ENCODE assay signal across 24 mouse cellular contexts in genomic region chr2:43573526-43573925, GRCm38 (mm10). TPM values are rescaled to one million over a fixed set of nuclear protein-coding genes. Genes with fewer than 3 reads are reported as not detected.
A peak's percentile ranks its signal among the peaks of the same experiment; 100 is the strongest.
DNase-seq lines count a peak whose midpoint lies in the region; ATAC-seq and TF ChIP-seq lines count a peak whose summit lies in the region.
"Had no signal": no experiment of that assay in that cellular context is flagged by ENCODE, and none has a peak within 500 bp of the region (broad histone marks: within the 10 kb centered on the region; RNA-seq: fewer than 3 reads in every experiment).

No protein-coding gene starts in this region.

- no peaks in the 10 kb centered on the region for H3K9me3 ChIP-seq in hindbrain, embryonic 11.5 days (ENCODE audit: control insufficient read depth, low read length)
- H3K9me3 ChIP-seq in hindbrain, embryonic 16.5 days (ENCODE audit: control insufficient read depth, low read length) = no peaks in the 10 kb centered on the region
- no peaks in the 10 kb centered on the region for H3K9me3 ChIP-seq in midbrain, embryonic 12.5 days
- H3K9me3 ChIP-seq in midbrain, embryonic 15.5 days = no peaks in the 10 kb centered on the region
- no peaks in the 10 kb centered on the region for H3K9me3 ChIP-seq in midbrain, embryonic 14.5 days (ENCODE audit: control insufficient read depth, low read length)
- no peaks in the 10 kb centered on the region for H3K9me3 ChIP-seq in midbrain, embryonic 13.5 days
- no peaks in the 10 kb centered on the region for H3K9me3 ChIP-seq in forebrain, embryonic 13.5 days (replicated peaks)
- H3K9me3 ChIP-seq: G1E had no signal

- no peaks in the 10 kb centered on the region for H3K27me3 ChIP-seq in hindbrain, embryonic 11.5 days (ENCODE audit: control insufficient read depth, insufficient read depth, low read length)
- H3K27me3 ChIP-seq in hindbrain, embryonic 16.5 days (replicated peaks; ENCODE audit: control insufficient read depth, insufficient read depth, low read length) = no peaks in the 10 kb centered on the region
- H3K27me3 ChIP-seq in midbrain, embryonic 12.5 days = no peaks in the 10 kb centered on the region
- no peaks in the 10 kb centered on the region for H3K27me3 ChIP-seq in midbrain, embryonic 15.5 days (replicated peaks)
- no peaks in the 10 kb centered on the region for H3K27me3 ChIP-seq in midbrain, embryonic 14.5 days (ENCODE audit: control insufficient read depth, insufficient read depth, low read length)
- no peaks in the 10 kb centered on the region for H3K27me3 ChIP-seq in midbrain, embryonic 13.5 days
- H3K27me3 ChIP-seq in forebrain, embryonic 13.5 days = no peaks in the 10 kb centered on the region
- H3K27me3 ChIP-seq: CH12.LX, Patski had no signal

- no peak for DNase-seq in hindbrain, embryonic 11.5 days (ENCODE audit: low spot score)
- peak; percentile 52 for DNase-seq in midbrain, embryonic 14.5 days
- DNase-seq in brain, embryonic 14.5 days (ENCODE audit: low read depth) = peak; percentile 40
- DNase-seq: adrenal gland, adult 2 months; adrenal gland, adult 8-10 months; adrenal gland, postnatal 10 days; adrenal gland, postnatal 14 days; adrenal gland, postnatal 25 days; adrenal gland, postnatal 36 days; B cell, adult 2 months; cerebellum, adult 11 months; cerebellum, adult 11-12 months; cerebellum, adult 18-20 months had no signal

- no peaks in the 10 kb centered on the region for H3K4me1 ChIP-seq in hindbrain, embryonic 11.5 days (replicated peaks; ENCODE audit: control insufficient read depth, insufficient read depth, low read length)
- H3K4me1 ChIP-seq in hindbrain, embryonic 16.5 days (ENCODE audit: control insufficient read depth, insufficient read depth, low read depth, low read length) = no peaks in the 10 kb centered on the region
- no peaks in the 10 kb centered on the region for H3K4me1 ChIP-seq in midbrain, embryonic 12.5 days
- no peaks in the 10 kb centered on the region for H3K4me1 ChIP-seq in midbrain, embryonic 15.5 days
- H3K4me1 ChIP-seq in midbrain, embryonic 14.5 days (ENCODE audit: control insufficient read depth, insufficient read depth, low read length) = no peaks in the 10 kb centered on the region
- H3K4me1 ChIP-seq in midbrain, embryonic 13.5 days (replicated peaks) = no peaks in the 10 kb centered on the region
- no peaks in the 10 kb centered on the region for H3K4me1 ChIP-seq in forebrain, embryonic 13.5 days

- H3K4me3 ChIP-seq in hindbrain, embryonic 11.5 days (ENCODE audit: low read depth, low read length) = no peak overlapping the region
- H3K4me3 ChIP-seq in hindbrain, embryonic 16.5 days (ENCODE audit: low read length) = no peak overlapping the region
- no peak overlapping the region for H3K4me3 ChIP-seq in midbrain, embryonic 12.5 days
- no peak overlapping the region for H3K4me3 ChIP-seq in midbrain, embryonic 15.5 days
- H3K4me3 ChIP-seq in midbrain, embryonic 14.5 days (replicated peaks; ENCODE audit: low read depth, low read length) = no peak overlapping the region
- no peak overlapping the region for H3K4me3 ChIP-seq in midbrain, embryonic 13.5 days (replicated peaks)
- no peak overlapping the region for H3K4me3 ChIP-seq in forebrain, embryonic 13.5 days

- WGBS in hindbrain, embryonic 11.5 days = 79% methylated on average over 1 of the region's 1 CpGs
- WGBS in hindbrain, embryonic 16.5 days = 84% methylated on average over 1 of the region's 1 CpGs
- WGBS in midbrain, embryonic 12.5 days = 85% methylated on average over 1 of the region's 1 CpGs
- WGBS in midbrain, embryonic 15.5 days = 69% methylated on average over 1 of the region's 1 CpGs
- 72% methylated on average over 1 of the region's 1 CpGs for WGBS in midbrain, embryonic 14.5 days
- 77% methylated on average over 1 of the region's 1 CpGs for WGBS in midbrain, embryonic 13.5 days
- 89% methylated on average over 1 of the region's 1 CpGs for WGBS in forebrain, embryonic 13.5 days

- H3K9ac ChIP-seq in hindbrain, embryonic 11.5 days (ENCODE audit: low read depth, low read length) = no peak overlapping the region
- no peak overlapping the region for H3K9ac ChIP-seq in hindbrain, embryonic 16.5 days (ENCODE audit: low read depth, low read length)
- H3K9ac ChIP-seq in midbrain, embryonic 12.5 days (replicated peaks) = no peak overlapping the region
- no peak overlapping the region for H3K9ac ChIP-seq in midbrain, embryonic 15.5 days
- no peak overlapping the region for H3K9ac ChIP-seq in midbrain, embryonic 14.5 days (replicated peaks; ENCODE audit: low read length)
- no peak overlapping the region for H3K9ac ChIP-seq in midbrain, embryonic 13.5 days (replicated peaks)
- no peak overlapping the region for H3K9ac ChIP-seq in forebrain, embryonic 13.5 days

- TF ChIP-seq POLR2A in brain, embryonic 14.5 days (IDR thresholded peaks at IDR 0.05; ENCODE audit: borderline replicate concordance, extremely low read depth, insufficient read depth, insufficient read length, poor library complexity, severe bottlenecking) = no peak

- no peaks in the 10 kb centered on the region for H3K36me3 ChIP-seq in hindbrain, embryonic 11.5 days (ENCODE audit: control insufficient read depth, insufficient read depth, low read length)
- no peaks in the 10 kb centered on the region for H3K36me3 ChIP-seq in hindbrain, embryonic 16.5 days (ENCODE audit: control insufficient read depth, insufficient read depth, low read length)
- H3K36me3 ChIP-seq in midbrain, embryonic 12.5 days = no peaks in the 10 kb centered on the region
- H3K36me3 ChIP-seq in midbrain, embryonic 15.5 days (replicated peaks) = no peaks in the 10 kb centered on the region
- no peaks in the 10 kb centered on the region for H3K36me3 ChIP-seq in midbrain, embryonic 14.5 days (ENCODE audit: control insufficient read depth, insufficient read depth, low read length)
- no peaks in the 10 kb centered on the region for H3K36me3 ChIP-seq in midbrain, embryonic 13.5 days
- H3K36me3 ChIP-seq in forebrain, embryonic 13.5 days (ENCODE audit: poor library complexity, severe bottlenecking) = no peaks in the 10 kb centered on the region
- H3K36me3 ChIP-seq: G1E had no signal

- TF ChIP-seq CTCF in brain, embryonic 14.5 days (IDR thresholded peaks at IDR 0.05; ENCODE audit: borderline replicate concordance, extremely low read depth, insufficient read depth, insufficient read length) = no peak

- H3K27ac ChIP-seq in hindbrain, embryonic 11.5 days (ENCODE audit: low read depth, low read length) = no peak overlapping the region
- no peak overlapping the region for H3K27ac ChIP-seq in hindbrain, embryonic 16.5 days (ENCODE audit: low read depth, low read length)
- H3K27ac ChIP-seq in midbrain, embryonic 12.5 days (replicated peaks) = no peak overlapping the region
- no peak overlapping the region for H3K27ac ChIP-seq in midbrain, embryonic 15.5 days
- H3K27ac ChIP-seq in midbrain, embryonic 14.5 days (replicated peaks; ENCODE audit: low read depth, low read length) = no peak overlapping the region
- H3K27ac ChIP-seq in midbrain, embryonic 13.5 days = no peak overlapping the region
- no peak overlapping the region for H3K27ac ChIP-seq in forebrain, embryonic 13.5 days

- H3K4me2 ChIP-seq in hindbrain, embryonic 11.5 days (replicated peaks; ENCODE audit: low read depth, low read length) = no peak overlapping the region
- no peak overlapping the region for H3K4me2 ChIP-seq in hindbrain, embryonic 16.5 days (ENCODE audit: low read length)
- no peak overlapping the region for H3K4me2 ChIP-seq in midbrain, embryonic 12.5 days (replicated peaks)
- H3K4me2 ChIP-seq in midbrain, embryonic 15.5 days = no peak overlapping the region
- H3K4me2 ChIP-seq in midbrain, embryonic 14.5 days (ENCODE audit: low read length) = no peak overlapping the region
- no peak overlapping the region for H3K4me2 ChIP-seq in midbrain, embryonic 13.5 days (replicated peaks)
- H3K4me2 ChIP-seq in forebrain, embryonic 13.5 days = no peak overlapping the region

- ATAC-seq in hindbrain, embryonic 11.5 days (ENCODE audit: low FRiP score) = 0 out of 2 replicates have a peak, but pooled peaks have one; percentile 54
- no peak for ATAC-seq in hindbrain, embryonic 16.5 days
- peak; percentile 38; the same call in 1 of the 2 replicates for ATAC-seq in midbrain, embryonic 12.5 days (ENCODE audit: low FRiP score, low read depth)
- ATAC-seq in midbrain, embryonic 15.5 days (replicated peaks) = no peak
- peak; percentile 40; the same call in 1 of the 2 replicates for ATAC-seq in midbrain, embryonic 14.5 days (ENCODE audit: low FRiP score, low TSS enrichment)
- ATAC-seq in midbrain, embryonic 13.5 days = no peak
- no peak for ATAC-seq in forebrain, embryonic 13.5 days
- ATAC-seq: activated CD4-positive, CD25-positive, alpha-beta regulatory T cell, adult 4 months; CD4-positive, CD25-positive, alpha-beta regulatory T cell, adult 4 months; Patski had no signal

RNA-seq across cellular contexts. Expression of gene Kynu, which starts 18.4 kb away (rescaled TPM):
- 0.57 and 1.5 TPM in 2 replicates for polyA plus RNA-seq in hindbrain, embryonic 11.5 days (2014; fragmentation: Nextera tagmentation; extraction: Ambion mirVana)
- polyA plus RNA-seq in hindbrain, embryonic 16.5 days (2015; fragmentation: Nextera tagmentation; extraction: Ambion mirVana) = 0.18 and 0.20 TPM in 2 replicates
- 1.3 and 1.5 TPM in 2 replicates for polyA plus RNA-seq in midbrain, embryonic 12.5 days (2016; fragmentation: Nextera tagmentation; extraction: Ambion mirVana)
- 0.17 and 0.59 TPM in 2 replicates for polyA plus RNA-seq in midbrain, embryonic 15.5 days (2015; fragmentation: Nextera tagmentation; extraction: Ambion mirVana)
- 0.20 and 0.26 TPM in 2 replicates for polyA plus RNA-seq in midbrain, embryonic 14.5 days (2014; fragmentation: Nextera tagmentation; extraction: Ambion mirVana)
- polyA plus RNA-seq in midbrain, embryonic 13.5 days (2015; fragmentation: Nextera tagmentation; extraction: Ambion mirVana) = 0.19 and 0.39 TPM in 2 replicates
- 0.18 and 0.21 TPM in 2 replicates for polyA plus RNA-seq in brain, embryonic 14.5 days (2012; rRNA removed)
- 0.12 and 0.14 TPM in 2 replicates for polyA plus RNA-seq in forebrain, embryonic 13.5 days (2015; fragmentation: Nextera tagmentation; extraction: Ambion mirVana)
- polyA plus RNA-seq: adrenal gland, adult 2 months; C2C12; G1E had no signal

Comparison
In these comparisons a context has a peak if more than half of its experiments do, and no peak if none do; other contexts are left out.
1. ATAC-seq: peak in hindbrain, embryonic 11.5 days (single experiment), midbrain, embryonic 12.5 days (single experiment) and midbrain, embryonic 14.5 days (single experiment); none in hindbrain, embryonic 16.5 days (single experiment), midbrain, embryonic 15.5 days (single experiment), midbrain, embryonic 13.5 days (single experiment) and forebrain, embryonic 13.5 days (single experiment).